Mouse (Mus musculus): ENCODE data around the gene Csf3r. TPM values are rescaled to one million over a fixed set of nuclear protein-coding genes. Genes with fewer than 3 reads are reported as not detected.

Gene Csf3r
- total and polyA plus RNA-seq, 3 experiments = 0.06 TPM; not detected in 2

DNA sequence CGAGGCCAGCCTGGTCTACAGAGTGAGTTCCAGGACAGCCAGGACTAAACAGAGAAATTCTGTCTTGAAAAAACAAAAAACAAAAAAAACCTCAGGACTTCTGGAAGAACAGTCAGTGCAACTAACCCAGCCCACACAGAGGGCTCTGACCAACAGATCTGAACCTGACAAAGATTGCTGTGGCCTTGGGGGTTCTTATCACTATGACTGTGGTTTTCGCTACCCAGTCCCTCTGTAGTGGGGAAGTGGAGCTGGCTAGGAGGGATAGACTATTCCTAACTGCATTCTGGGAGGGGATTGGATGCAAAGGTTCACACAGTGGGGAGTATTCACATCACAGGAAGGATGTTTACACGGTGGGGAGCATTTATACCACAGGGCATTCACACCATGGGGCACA is 4.7 kb downstream of the Csf3r start:
- peaks cover 0 to 20% of the 10 kb centered on the region in 2 experiments; a peak in 2 of 4 replicates for H3K36me3 ChIP-seq (ENCODE audit: control insufficient read depth in 1 of 2, insufficient read depth in 2 of 2, low read length in 2 of 2)
- TF ChIP-seq JUND (IDR thresholded peaks at IDR 0.05; ENCODE audit: low read depth, low read length) (no peak), NELFE (IDR thresholded peaks at IDR 0.05; ENCODE audit: low read depth, low read length) (no peak), GATA1 (IDR thresholded peaks at IDR 0.05; ENCODE audit: low read depth, low read length) (peak; percentile 65), ZNF384 (IDR thresholded peaks at IDR 0.05; ENCODE audit: low read depth, low read length) (no peak), E2F4 (IDR thresholded peaks at IDR 0.05; ENCODE audit: borderline replicate concordance, low read depth, low read length) (no peak), BHLHE40 (IDR thresholded peaks at IDR 0.05; ENCODE audit: borderline replicate concordance, low read depth, low read length) (no peak), TCF12 (IDR thresholded peaks at IDR 0.05; ENCODE audit: low read depth, low read length) (0 out of 2 replicates have a peak, but pooled peaks have one; percentile 23), NRF1 (IDR thresholded peaks at IDR 0.05; ENCODE audit: insufficient read depth, low read depth, low read length, poor library complexity, severe bottlenecking) (no peak), TAL1 (IDR thresholded peaks at IDR 0.05; ENCODE audit: low read length) (no peak), POLR2AphosphoS2 (IDR thresholded peaks at IDR 0.05; ENCODE audit: low read length) (no peak), USF2 (IDR thresholded peaks at IDR 0.05; ENCODE audit: borderline replicate concordance in 1 of 2, insufficient read depth in 1 of 2, low read depth in 1 of 2, low read length in 2 of 2) (no peak), ZKSCAN1 (IDR thresholded peaks at IDR 0.05; ENCODE audit: low read depth, low read length) (no peak), EP300 (IDR thresholded peaks at IDR 0.05; ENCODE audit: low read depth in 1 of 2, low read length in 2 of 2) (peak; percentile 44 to 56; a peak in 3 of 4 replicates), CHD1 (IDR thresholded peaks at IDR 0.05; ENCODE audit: low read depth, low read length) (no peak), ETS1 (IDR thresholded peaks at IDR 0.05; ENCODE audit: low read depth, low read length) (no peak), ZC3H11A (IDR thresholded peaks at IDR 0.05; ENCODE audit: low read depth, low read length) (no peak), MAZ (IDR thresholded peaks at IDR 0.05; ENCODE audit: low read depth, low read length) (no peak), KAT2A (conservative IDR thresholded peaks at IDR 0.05; ENCODE audit: low read depth, low read length) (no peak), POLR2AphosphoS5 (IDR thresholded peaks at IDR 0.05; ENCODE audit: borderline replicate concordance, low read depth, low read length) (no peak), MEF2A (IDR thresholded peaks at IDR 0.05; ENCODE audit: extremely low read depth, insufficient replicate concordance, low read depth, low read length, poor library complexity, severe bottlenecking) (no peak), SIN3A (IDR thresholded peaks at IDR 0.05; ENCODE audit: low read length) (0 out of 2 replicates have a peak, but pooled peaks have one; percentile 24), RCOR1 (IDR thresholded peaks at IDR 0.05; ENCODE audit: low read depth, low read length) (peak; percentile 95), POLR2A (IDR thresholded peaks at IDR 0.05; ENCODE audit: control insufficient read depth in 1 of 2, insufficient read depth in 1 of 2, low read depth in 1 of 2, low read length in 2 of 2, poor library complexity in 1 of 2) (no peak), USF1 (IDR thresholded peaks at IDR 0.05; ENCODE audit: low read depth, low read length) (no peak), MAFK (IDR thresholded peaks at IDR 0.05; ENCODE audit: borderline replicate concordance, low read depth, low read length) (no peak), MXI1 (IDR thresholded peaks at IDR 0.05; ENCODE audit: low read depth, low read length) (no peak), TBP (IDR thresholded peaks at IDR 0.05; ENCODE audit: low read depth, low read length) (no peak), CHD2 (IDR thresholded peaks at IDR 0.05; ENCODE audit: low read length) (no peak), MAX (IDR thresholded peaks at IDR 0.05; ENCODE audit: low read length) (no peak), CTCF (IDR thresholded peaks at IDR 0.05 in 2 of 3, conservative IDR thresholded peaks at IDR 0.05 in 1 of 3; ENCODE audit: control insufficient read depth in 1 of 3, insufficient read depth in 1 of 3, low read depth in 2 of 3, low read length in 3 of 3, poor library complexity in 1 of 3, severe bottlenecking in 1 of 3) (no peak), ZMIZ1 (IDR thresholded peaks at IDR 0.05; ENCODE audit: low read depth, low read length) (no peak), RAD21 (IDR thresholded peaks at IDR 0.05; ENCODE audit: low read depth, low read length) (no peak), HCFC1 (IDR thresholded peaks at IDR 0.05; ENCODE audit: low read depth, low read length) (no peak), MYC (IDR thresholded peaks at IDR 0.05; ENCODE audit: low read depth, low read length) (no peak), MYB (IDR thresholded peaks at IDR 0.05; ENCODE audit: low read depth, low read length) (no peak), UBTF (IDR thresholded peaks at IDR 0.05; ENCODE audit: borderline replicate concordance, insufficient read depth, low read depth, low read length) (no peak), SMC3 (IDR thresholded peaks at IDR 0.05; ENCODE audit: low read depth, low read length) (no peak), ELF1 (IDR thresholded peaks at IDR 0.05; ENCODE audit: low read depth, low read length) (no peak)

More for the DNA sequence above, 4.7 kb downstream of the Csf3r start:
- DNase-seq (ENCODE audit: low read depth, low spot score) = peak; percentile 32
- Histone ChIP-seq H3K27ac (ENCODE audit: control insufficient read depth, low read depth, low read length) (no peak overlapping the region), H3K9ac (ENCODE audit: control insufficient read depth, low read depth, low read length, poor library complexity, severe bottlenecking) (no peak overlapping the region), H3K4me1 (ENCODE audit: control insufficient read depth in 1 of 2, insufficient read depth in 2 of 2, low read length in 2 of 2) (peaks cover 12 to 38% of the 10 kb centered on the region in 2 experiments), H3K4me3 (ENCODE audit: control insufficient read depth in 1 of 2, insufficient read depth in 1 of 2, low read depth in 2 of 2, low read length in 2 of 2) (no peak overlapping the region), H3K27me3 (ENCODE audit: control insufficient read depth in 1 of 2, insufficient read depth in 2 of 2, low read length in 2 of 2) (no peaks in the 10 kb centered on the region), H3K9me3 (replicated peaks; ENCODE audit: insufficient read depth, low read length) (no peaks in the 10 kb centered on the region), H3K79me2 (ENCODE audit: control insufficient read depth, insufficient read depth, low read length, poor library complexity) (no peaks in the 10 kb centered on the region)

All from MEL (cell line).